Mouse (Mus musculus) liver, adult 2 months (tissue): Measurements from ENCODE around the gene Kansl2. TPM values are rescaled to one million over a fixed set of nuclear protein-coding genes. Genes with fewer than 3 reads are reported as not detected.

ENCODE experiments used
- DNase-seq: peaks from one replicate; pipeline ENCODE4 v3.0.0-alpha.2; 2011; ENCODE audit warnings: low read depth, low spot score; ENCODE audit errors: extremely low read depth
- H3K27ac ChIP-seq: fragments of 200-500 bp; replicated peaks from 2 replicates; pipeline ENCODE4 v1.5.1; 2012; ENCODE audit warnings: low read depth, mild to moderate bottlenecking, control low read depth, inconsistent platforms, low read length; ENCODE audit not compliant: insufficient read depth
- H3K27me3 ChIP-seq: fragments of 200-500 bp; 2 replicates; pipeline ENCODE4 v1.6.1; 2012; ENCODE audit warnings: mild to moderate bottlenecking, moderate library complexity, low read length, inconsistent platforms; ENCODE audit not compliant: control insufficient read depth, insufficient read depth
- H3K36me3 ChIP-seq: fragments of 200-500 bp; 2 replicates; pipeline ENCODE4 v1.6.1; 2012; ENCODE audit warnings: low read length, inconsistent platforms; ENCODE audit not compliant: control insufficient read depth, insufficient read depth
- H3K4me1 ChIP-seq: fragments of 200-500 bp; 2 replicates; pipeline ENCODE4 v1.6.1; 2011; ENCODE audit warnings: low read length; ENCODE audit not compliant: control insufficient read depth, insufficient read depth
- H3K4me3 ChIP-seq: fragments of 200-500 bp; 2 replicates; pipeline ENCODE4 v1.5.1; 2011; ENCODE audit warnings: low read depth, mild to moderate bottlenecking, control low read depth, low read length, moderate library complexity; ENCODE audit not compliant: insufficient read depth
- H3K79me2 ChIP-seq: fragments of 200-500 bp; 2 replicates; pipeline ENCODE4 v1.6.1; 2012; ENCODE audit warnings: inconsistent platforms, mild to moderate bottlenecking, low read length, moderate library complexity; ENCODE audit not compliant: control insufficient read depth, insufficient read depth
- H3K9ac ChIP-seq: fragments of 200-500 bp; 2 replicates; pipeline ENCODE4 v1.6.1; 2012; ENCODE audit warnings: low read depth, mild to moderate bottlenecking, control low read depth, inconsistent platforms, low read length
- CTCF ChIP-seq: fragments of 200-500 bp; IDR thresholded peaks from 2 replicates; pipeline ENCODE4 v1.5.1; 2011; ENCODE audit warnings: low read depth, low read length, control low read depth
- POLR2A ChIP-seq: fragments of 200-500 bp; IDR thresholded peaks from 2 replicates; pipeline ENCODE4 v1.6.1; 2011; ENCODE audit warnings: low read length, control low read depth; ENCODE audit not compliant: insufficient read depth; ENCODE audit errors: extremely low read depth
- WGBS: fragments of 180-500 bp; shearing (Covaris S2); methylation state at CpG from one replicate; pipeline ENCODE4 v1.1.7; 2018; 5-methylcytosine and 5-hydroxymethylcytosine counted together
- polyA plus RNA-seq: library from polyadenylated mRNA; depleted of rRNA; stranded (reverse); fragments of >200 nt; gene quantifications from 2 replicates; pipeline ENCODE4 v1.2.3, GENCODE M21; 2012; rRNA removed
- total RNA-seq: library from RNA; depleted of rRNA; stranded (reverse); fragments of >200 nt; gene quantifications from 2 replicates; pipeline ENCODE4 v1.2.3, GENCODE M21; 2014; rRNA removed

Kansl2 gene
- total and polyA plus RNA-seq, 2 experiments: 17.9 to 21.9 TPM

DNA sequence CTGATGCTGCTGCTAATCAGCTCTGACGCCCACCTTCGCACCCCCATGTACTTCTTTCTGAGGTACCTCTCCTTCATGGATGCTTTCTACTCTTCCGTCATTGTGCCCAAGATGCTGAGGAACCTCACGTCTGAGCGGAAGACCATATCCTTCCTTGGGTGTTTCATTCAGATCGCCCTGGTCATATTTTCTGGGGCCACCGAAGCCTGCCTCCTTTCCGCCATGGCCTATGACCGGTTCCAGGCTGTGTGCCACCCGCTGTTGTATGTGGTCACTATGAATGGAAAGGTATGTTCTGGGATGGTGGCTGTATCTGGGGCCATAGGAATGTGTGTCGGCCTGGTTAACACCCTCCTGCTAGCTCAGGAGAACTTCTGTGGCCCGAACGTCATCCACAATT, 62.5 kb downstream of the Kansl2 start:
- no peak for TF ChIP-seq POLR2A
- no peak for TF ChIP-seq CTCF
- no peaks in the 10 kb centered on the region for H3K79me2 ChIP-seq
- H3K4me3 ChIP-seq: no peak overlapping the region
- no peak overlapping the region for H3K9ac ChIP-seq
- H3K4me1 ChIP-seq: no peaks in the 10 kb centered on the region
- DNase-seq: no peak
- H3K36me3 ChIP-seq: no peaks in the 10 kb centered on the region
- peaks cover 2% of the 10 kb centered on the region; the same call in 1 of the 2 replicates for H3K27me3 ChIP-seq
- H3K27ac ChIP-seq: no peak overlapping the region
- 86% methylated on average over 13 of the region's 13 CpGs for WGBS

DNA sequence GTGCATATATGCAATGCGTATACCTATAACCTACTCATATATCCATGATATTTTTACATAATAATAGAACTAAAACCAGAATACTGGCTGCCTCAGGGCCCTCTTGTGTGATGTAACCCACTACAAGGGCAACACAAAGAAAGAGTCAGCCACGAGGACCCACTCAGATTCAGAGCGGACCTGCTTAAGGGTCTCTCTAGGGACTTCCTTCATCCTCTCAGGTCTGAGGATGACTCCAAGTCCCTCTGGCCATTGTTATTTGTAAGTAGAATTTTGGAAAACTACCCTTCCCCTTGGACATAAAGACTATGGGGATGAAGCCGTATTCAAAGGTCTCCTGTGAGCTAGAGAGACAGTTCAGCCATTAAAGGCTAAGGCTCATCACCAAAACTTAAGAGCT, 64.5 kb downstream of the Kansl2 start, which contains the start of gene OR5BS1P:
Gene OR5BS1P (plus strand): TSS at position 301 of the 400 bp plus-strand sequence.
- TF ChIP-seq POLR2A: no peak
- no peak for TF ChIP-seq CTCF
- Histone ChIP-seq H3K4me1 (no peaks in the 10 kb centered on the region), H3K36me3 (no peaks in the 10 kb centered on the region), H3K9ac (no peak within 1 kb of the TSS), H3K27ac (no peak within 1 kb of the TSS), H3K4me3 (no peak within 1 kb of the TSS), H3K79me2 (no peaks in the 10 kb centered on the region), H3K27me3 (peaks cover 2% of the 10 kb centered on the region; the same call in 1 of the 2 replicates)
- no peak for DNase-seq
- WGBS: 89% methylated on average over 4 of the region's 4 CpGs

Other genes with a start within 250 kb of the Kansl2 start
- gene Zfp641, start 238.1 kb downstream of the Kansl2 start, total RNA-seq: 0.28 and 0.40 TPM in 2 replicates
- gene Zfp641, start 238.1 kb downstream of the Kansl2 start, polyA plus RNA-seq: 0.16 and 0.33 TPM in 2 replicates
- not detected in 2 replicates for gene Olfr285, start 216.9 kb downstream of the Kansl2 start, total RNA-seq
- gene Olfr285, start 216.9 kb downstream of the Kansl2 start, polyA plus RNA-seq: not detected in 2 replicates
- gene Olfr284, start 193.3 kb downstream of the Kansl2 start, total RNA-seq: not detected in 2 replicates
- not detected in 2 replicates for gene Olfr284, start 193.3 kb downstream of the Kansl2 start, polyA plus RNA-seq
- not detected in 2 replicates for gene Olfr283, start 153.3 kb downstream of the Kansl2 start, total RNA-seq
- gene Olfr283, start 153.3 kb downstream of the Kansl2 start, polyA plus RNA-seq: not detected in 2 replicates
- gene Olfr282, start 103.0 kb downstream of the Kansl2 start, total RNA-seq: not detected in 2 replicates
- gene Olfr282, start 103.0 kb downstream of the Kansl2 start, polyA plus RNA-seq: not detected in 2 replicates
- gene Olfr281, start 81.7 kb downstream of the Kansl2 start, total RNA-seq: not detected in 2 replicates
- not detected in 2 replicates for gene Olfr281, start 81.7 kb downstream of the Kansl2 start, polyA plus RNA-seq
- not detected in 2 replicates for gene OR5BS1P, start 64.4 kb downstream of the Kansl2 start, total RNA-seq
- not detected in 2 replicates for gene OR5BS1P, start 64.4 kb downstream of the Kansl2 start, polyA plus RNA-seq
- not detected in 2 replicates for gene Lalba, start 51.5 kb downstream of the Kansl2 start, total RNA-seq
- not detected in 2 replicates for gene Lalba, start 51.5 kb downstream of the Kansl2 start, polyA plus RNA-seq
- gene Olfr279, start 41.9 kb downstream of the Kansl2 start, total RNA-seq: not detected in 2 replicates
- gene Olfr279, start 41.9 kb downstream of the Kansl2 start, polyA plus RNA-seq: not detected in 2 replicates
- gene Ccnt1, start 36.7 kb upstream of the Kansl2 start, total RNA-seq: 13.5 and 13.8 TPM in 2 replicates
- 5.4 and 7.4 TPM in 2 replicates for gene Ccnt1, start 36.7 kb upstream of the Kansl2 start, polyA plus RNA-seq
- not detected in 2 replicates for gene 4930415O20Rik, start 36.7 kb upstream of the Kansl2 start, total RNA-seq
- gene 4930415O20Rik, start 36.7 kb upstream of the Kansl2 start, polyA plus RNA-seq: not detected in 2 replicates
- gene Adcy6, start 75.8 kb upstream of the Kansl2 start, total RNA-seq: 8.9 and 11.8 TPM in 2 replicates
- gene Adcy6, start 75.8 kb upstream of the Kansl2 start, polyA plus RNA-seq: 13.7 and 16.3 TPM in 2 replicates
- gene Cacnb3, start 96.6 kb upstream of the Kansl2 start, total RNA-seq: 0.27 and 0.28 TPM in 2 replicates
- 0.75 and 0.86 TPM in 2 replicates for gene Cacnb3, start 96.6 kb upstream of the Kansl2 start, polyA plus RNA-seq
- 27.6 and 33.9 TPM in 2 replicates for gene Ddx23, start 128.6 kb upstream of the Kansl2 start, total RNA-seq
- 15.4 and 18.8 TPM in 2 replicates for gene Ddx23, start 128.6 kb upstream of the Kansl2 start, polyA plus RNA-seq
- gene Rnd1, start 143.2 kb upstream of the Kansl2 start, total RNA-seq: 20.0 and 23.2 TPM in 2 replicates
- 7.4 and 21.3 TPM in 2 replicates for gene Rnd1, start 143.2 kb upstream of the Kansl2 start, polyA plus RNA-seq
- not detected in 2 replicates for gene Ccdc65, start 173.9 kb upstream of the Kansl2 start, total RNA-seq
- gene Ccdc65, start 173.9 kb upstream of the Kansl2 start, polyA plus RNA-seq: not detected in 2 replicates
- 22.4 and 26.6 TPM in 2 replicates for gene Fkbp11, start 193.9 kb upstream of the Kansl2 start, total RNA-seq
- gene Fkbp11, start 193.9 kb upstream of the Kansl2 start, polyA plus RNA-seq: 12.2 and 22.4 TPM in 2 replicates
- gene Arf3, start 228.9 kb upstream of the Kansl2 start, total RNA-seq: 10.5 and 14.0 TPM in 2 replicates
- gene Arf3, start 228.9 kb upstream of the Kansl2 start, polyA plus RNA-seq: 41.3 and 43.0 TPM in 2 replicates
- 0.47 TPM in 1 of 2 replicates, not detected in the other for gene Wnt10b, start 243.9 kb upstream of the Kansl2 start, total RNA-seq
- not detected in 2 replicates for gene Wnt10b, start 243.9 kb upstream of the Kansl2 start, polyA plus RNA-seq